Mouse (Mus musculus) brown adipose tissue, adult 24 weeks (tissue): Measurements from ENCODE around the gene Scd4. TPM values are rescaled to one million over a fixed set of nuclear protein-coding genes. Genes with fewer than 3 reads are reported as not detected.

Experiments used
- H3K27ac ChIP-seq: fragments of 200-500 bp; replicated peaks from 2 replicates; pipeline ENCODE4 v1.5.1; 2012; ENCODE audit warnings: low read depth, mild to moderate bottlenecking, low read length
- H3K4me1 ChIP-seq: fragments of 200-500 bp; 2 replicates; pipeline ENCODE4 v1.6.1; 2012; ENCODE audit warnings: low read length, mixed read lengths; ENCODE audit not compliant: control insufficient read depth, insufficient read depth, insufficient read length
- H3K4me3 ChIP-seq: fragments of 200-500 bp; 2 replicates; pipeline ENCODE4 v1.5.1; 2012; ENCODE audit warnings: low read depth, mild to moderate bottlenecking, low read length, moderate library complexity; ENCODE audit not compliant: insufficient read depth
- polyA plus RNA-seq: library from polyadenylated mRNA; stranded (reverse); fragments of >200 nt; gene quantifications from 2 replicates; pipeline ENCODE4 v1.2.4, GENCODE M21; 2012; ENCODE audit not compliant: missing spikeins, insufficient read depth, insufficient read length

Gene Scd4
- polyA plus RNA-seq, 1 experiment, result 2.5 TPM

GRCm38 (mm10) chr19:44392339-44393009 is 59.6 kb downstream of the Scd4 start:
- no peak overlapping the region for H3K4me3 ChIP-seq
- peaks cover 7% of the 10 kb centered on the region; the same call in 1 of the 2 replicates for H3K4me1 ChIP-seq
- no peak overlapping the region for H3K27ac ChIP-seq

DNA sequence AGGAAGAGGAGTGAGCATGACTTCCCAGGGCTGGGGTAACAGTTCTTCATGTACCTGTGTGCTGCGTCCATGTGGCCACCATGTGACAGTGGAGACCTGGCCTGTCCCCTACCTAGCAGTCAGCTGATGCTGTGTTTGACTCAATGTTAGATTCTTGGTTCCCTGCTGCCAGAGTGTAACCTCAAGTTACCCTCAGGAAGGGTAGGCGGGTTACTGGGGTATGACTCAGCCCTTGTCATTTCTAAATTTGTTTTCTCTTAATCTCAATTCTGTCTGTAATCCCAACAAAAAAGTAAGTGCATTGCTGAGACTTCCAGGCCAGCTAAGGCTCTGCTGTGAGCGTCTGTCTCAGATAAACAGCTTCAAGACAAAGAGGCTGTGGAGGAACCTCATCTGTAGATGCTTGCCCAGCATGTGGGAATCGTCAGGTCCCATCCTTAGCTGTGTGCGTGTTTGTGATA is 61.1 kb downstream of the Scd4 start:
- Histone ChIP-seq H3K4me3 (no peak overlapping the region), H3K4me1 (peaks cover under 1% of the 10 kb centered on the region; the same call in 1 of the 2 replicates), H3K27ac (0 out of 2 replicates have a peak overlapping the region, but pooled peaks have one; percentile 10)

GRCm38 (mm10) chr19:44394972-44395371 is 62.1 kb downstream of the Scd4 start:
- Histone ChIP-seq H3K4me3 (no peak overlapping the region), H3K27ac (no peak overlapping the region)

More at GRCm38 (mm10) chr19:44394972-44395371, 62.1 kb downstream of the Scd4 start:
- no peaks in the 10 kb centered on the region for H3K4me1 ChIP-seq

Other genes with a start within 250 kb of the Scd4 start
- 23.7 and 24.3 TPM in 2 replicates for gene Chuk, start 225.6 kb upstream of the Scd4 start, polyA plus RNA-seq
- 9.9 and 11.9 TPM in 2 replicates for gene Cwf19l1, start 197.2 kb upstream of the Scd4 start, polyA plus RNA-seq
- 7.2 and 12.6 TPM in 2 replicates for gene Bloc1s2, start 186.6 kb upstream of the Scd4 start, polyA plus RNA-seq
- not detected in 2 replicates for gene Pkd2l1, start 140.7 kb upstream of the Scd4 start, polyA plus RNA-seq
- gene Scd3, start 129.8 kb upstream of the Scd4 start, polyA plus RNA-seq, result 2.2 and 6.0 TPM in 2 replicates
- 247 and 253 TPM in 2 replicates for gene Scd2, start 39.4 kb upstream of the Scd4 start, polyA plus RNA-seq
- gene Scd1, start 74.8 kb downstream of the Scd4 start, polyA plus RNA-seq, result 10,672 and 38,636 TPM in 2 replicates
- not detected in 2 replicates for gene Wnt8b, start 160.4 kb downstream of the Scd4 start, polyA plus RNA-seq
- gene Sec31b, start 212.8 kb downstream of the Scd4 start, polyA plus RNA-seq, result 4.6 and 5.7 TPM in 2 replicates
- not detected in 2 replicates for gene Gm20538, start 219.7 kb downstream of the Scd4 start, polyA plus RNA-seq
- 2,301 and 2,740 TPM in 2 replicates for gene Ndufb8, start 222.3 kb downstream of the Scd4 start, polyA plus RNA-seq
- 9.3 and 11.1 TPM in 2 replicates for gene Hif1an, start 229.8 kb downstream of the Scd4 start, polyA plus RNA-seq